Mouse (Mus musculus) frontal cortex, adult 2 months (tissue): ENCODE results near the gene Ap2m1. TPM values are rescaled to one million over a fixed set of nuclear protein-coding genes. Genes with fewer than 3 reads are reported as not detected.
A peak's percentile ranks its signal among the peaks of the same experiment; 100 is the strongest.
"Not testable (repeated sequence)": the region's sequence is repeated elsewhere in the genome, so short reads cannot be mapped to it uniquely, and the experiment has no call there.

Source experiments
- DNase-seq, 2 experiments: peaks; one replicate each; pipeline ENCODE4 v3.0.0; 2022; ENCODE audit warnings: low spot score in 1 of 2; ENCODE audit errors: extremely low spot score in 1 of 2
- polyA plus RNA-seq: library from polyadenylated mRNA; depleted of rRNA; stranded (reverse); fragments of >200 nt; gene quantifications from 2 replicates; pipeline ENCODE4 v1.2.3, GENCODE M21; 2012; rRNA removed

The Ap2m1 gene
- polyA plus RNA-seq: 1,374 and 1,412 TPM in 2 replicates

- DNase-seq: peak; percentile 97 to 99
Observed at GRCm38 (mm10) chr16:20535296-20536080, at the start of gene Ap2m1. TSS of gene Ap2m1 (plus strand) at chr16:20535478.

- no peak for DNase-seq
Observed at GRCm38 (mm10) chr16:20486048-20486447, 49.2 kb upstream of the Ap2m1 start.

GRCm38 (mm10) chr16:20488151-20488550 is 47.1 kb upstream of the Ap2m1 start:
- no peak for DNase-seq

- DNase-seq: not testable (repeated sequence)
Observed at GRCm38 (mm10) chr16:20488751-20489150, 46.5 kb upstream of the Ap2m1 start.

GRCm38 (mm10) chr16:20489233-20489632 is 46.0 kb upstream of the Ap2m1 start:
- no peak for DNase-seq

- DNase-seq: no peak
Observed at GRCm38 (mm10) chr16:20490581-20490980, 44.7 kb upstream of the Ap2m1 start.

GRCm38 (mm10) chr16:20491301-20491700 is 44.0 kb upstream of the Ap2m1 start:
- no peak for DNase-seq

- no peak for DNase-seq
Observed at GRCm38 (mm10) chr16:20493452-20493851, 41.8 kb upstream of the Ap2m1 start.

- DNase-seq: peak in 1 of 2 experiments; percentile 86
Observed at GRCm38 (mm10) chr16:20496671-20497600, 38.3 kb upstream of the Ap2m1 start.

GRCm38 (mm10) chr16:20497980-20498676 is 37.1 kb upstream of the Ap2m1 start:
- no peak for DNase-seq

GRCm38 (mm10) chr16:20498677-20499475 is 36.4 kb upstream of the Ap2m1 start, which contains the start of gene Eif2b5:
TSS of gene Eif2b5 (plus strand) at chr16:20498817.
- peak; percentile 92 to 96 for DNase-seq

- peak in 1 of 2 experiments; percentile 45 for DNase-seq
Observed at GRCm38 (mm10) chr16:20506000-20506399, 29.3 kb upstream of the Ap2m1 start.

- DNase-seq: peak in 1 of 2 experiments; percentile 28
Observed at GRCm38 (mm10) chr16:20509349-20509748, 25.9 kb upstream of the Ap2m1 start.

- DNase-seq: no peak
Observed at GRCm38 (mm10) chr16:20511277-20511847, 23.9 kb upstream of the Ap2m1 start.

GRCm38 (mm10) chr16:20516032-20516431 is 19.2 kb upstream of the Ap2m1 start:
- DNase-seq: no peak

GRCm38 (mm10) chr16:20516726-20517201 is 18.5 kb upstream of the Ap2m1 start, which contains the start of gene Dvl3:
TSS of gene Dvl3 (plus strand) at chr16:20516982.
- peak; percentile 66 to 85 for DNase-seq

- DNase-seq: no peak
Observed at GRCm38 (mm10) chr16:20517216-20517615, 18.1 kb upstream of the Ap2m1 start.

GRCm38 (mm10) chr16:20517701-20518374 is 17.4 kb upstream of the Ap2m1 start:
- no peak for DNase-seq

GRCm38 (mm10) chr16:20523886-20524285 is 11.4 kb upstream of the Ap2m1 start:
- DNase-seq: no peak
